Mouse (Mus musculus): Measurements from ENCODE around the gene Ppp3r1.
"Not testable (repeated sequence)": the region's sequence is repeated elsewhere in the genome, so short reads cannot be mapped to it uniquely, and the experiment has no call there.

Ppp3r1 gene

GRCm38 (mm10) chr11:17199840-17200501, 40.9 kb downstream of the Ppp3r1 start:
- no peak for DNase-seq (ENCODE audit: low read depth, low spot score)

GRCm38 (mm10) chr11:17200936-17201335, 41.9 kb downstream of the Ppp3r1 start:
- DNase-seq (ENCODE audit: low read depth, low spot score) = no peak

GRCm38 (mm10) chr11:17202481-17202880, 43.4 kb downstream of the Ppp3r1 start:
- no peak for DNase-seq (ENCODE audit: low read depth, low spot score)

GRCm38 (mm10) chr11:17211258-17212140, 52.4 kb downstream of the Ppp3r1 start, which contains the start of gene Pno1:
Pno1 (minus strand) TSS chr11:17211568.
- DNase-seq (ENCODE audit: low read depth, low spot score) = peak; percentile 98

- DNase-seq (ENCODE audit: low read depth, low spot score) = no peak
Observed at GRCm38 (mm10) chr11:17212141-17212495, 53.1 kb downstream of the Ppp3r1 start.

- DNase-seq (ENCODE audit: low read depth, low spot score) = no peak
Observed at GRCm38 (mm10) chr11:17212903-17213509, 53.9 kb downstream of the Ppp3r1 start.

- no peak for DNase-seq (ENCODE audit: low read depth, low spot score)
Observed at GRCm38 (mm10) chr11:17215475-17215874, 56.4 kb downstream of the Ppp3r1 start.

GRCm38 (mm10) chr11:17221126-17221525, 62.1 kb downstream of the Ppp3r1 start:
- DNase-seq (ENCODE audit: low read depth, low spot score) = no peak

- no peak for DNase-seq (ENCODE audit: low read depth, low spot score)
Observed at GRCm38 (mm10) chr11:17232792-17233191, 73.7 kb downstream of the Ppp3r1 start.

- peak; percentile 28 for DNase-seq (ENCODE audit: low read depth, low spot score)
Observed at GRCm38 (mm10) chr11:17236449-17237037, 77.5 kb downstream of the Ppp3r1 start.

GRCm38 (mm10) chr11:17238598-17238997, 79.5 kb downstream of the Ppp3r1 start:
- not testable (repeated sequence) for DNase-seq (ENCODE audit: low read depth, low spot score)

GRCm38 (mm10) chr11:17248715-17249114, 89.7 kb downstream of the Ppp3r1 start:
- no peak for DNase-seq (ENCODE audit: low read depth, low spot score)
